Mouse (Mus musculus): ENCODE results near the gene Cdc34b. TPM values are rescaled to one million over a fixed set of nuclear protein-coding genes. Genes with fewer than 3 reads are reported as not detected.

Gene Cdc34b
- 0.11 TPM in 1 of 2 replicates, not detected in the other for polyA plus RNA-seq (2015; fragmentation: Nextera tagmentation; extraction: Ambion mirVana)

DNA sequence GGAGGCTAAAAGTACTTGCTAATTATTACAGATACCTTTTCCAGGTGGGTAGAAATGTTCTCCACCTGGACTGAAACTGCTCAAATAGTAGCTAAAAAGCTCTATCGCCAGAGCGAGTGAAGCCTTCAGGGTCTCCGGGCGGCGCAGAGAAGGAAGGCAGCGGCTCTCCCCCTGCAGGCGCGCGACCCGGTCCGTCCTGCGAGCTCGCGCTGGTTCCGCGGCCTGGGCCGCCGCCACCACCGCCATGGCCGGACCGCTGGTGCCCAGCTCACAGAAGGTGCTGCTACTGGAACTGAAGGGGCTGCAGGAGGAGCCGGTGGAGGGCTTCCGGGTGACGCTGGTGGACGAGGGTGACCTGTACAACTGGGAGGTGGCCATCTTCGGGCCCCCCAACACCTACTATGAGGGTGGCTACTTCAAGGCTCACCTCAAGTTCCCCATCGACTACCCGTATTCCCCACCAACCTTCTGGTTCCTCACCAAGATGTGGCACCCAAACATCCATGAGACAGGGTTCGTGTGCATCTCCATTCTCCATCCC, at the start of gene Cdc34b:
Cdc34b (plus strand) TSS at position 51 of the 541 bp plus-strand sequence.

DNA sequence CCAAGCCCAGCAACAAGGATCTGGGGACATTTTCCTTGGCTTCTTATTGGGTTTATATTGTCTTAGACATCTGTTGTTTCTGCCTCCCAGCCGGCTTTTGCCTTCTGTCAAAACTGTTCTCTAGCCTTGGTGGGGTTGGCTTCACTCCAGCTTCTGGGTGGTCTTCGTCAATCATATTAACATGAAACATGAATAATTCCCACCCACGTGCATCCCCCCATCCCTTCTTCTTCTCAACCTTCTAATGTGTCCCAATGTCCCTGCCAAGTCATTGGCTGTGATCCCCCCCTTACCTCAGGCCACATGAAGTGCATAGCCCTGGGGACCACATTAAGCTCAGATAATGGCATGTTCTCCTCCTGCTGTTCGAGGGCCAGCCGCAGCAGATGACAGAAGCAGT, 37.1 kb upstream of the Cdc34b start, which contains the start of gene Gm11541:
Gm11541 (minus strand) TSS at position 28 of the 400 bp plus-strand sequence.

DNA sequence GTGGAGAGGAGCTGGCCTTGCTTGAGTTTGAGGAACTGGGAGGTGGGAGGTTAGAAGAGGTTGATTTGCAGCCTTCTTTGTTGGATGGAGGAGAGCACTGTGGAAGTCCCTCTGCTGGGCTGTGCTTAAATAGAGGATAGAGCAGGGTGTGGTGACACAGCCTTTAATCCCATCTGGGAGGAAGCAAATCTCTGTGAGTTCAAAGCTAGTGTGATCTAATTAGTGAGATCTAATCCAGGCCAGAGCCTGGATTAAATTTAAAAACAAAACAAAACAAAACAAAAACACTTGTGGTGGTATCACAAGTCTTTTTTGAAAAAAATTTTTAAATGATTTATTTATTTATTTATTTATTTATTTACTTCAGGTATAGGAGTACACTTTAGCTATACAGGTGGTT, 41.0 kb downstream of the Cdc34b start, which contains the start of gene Tmem92:
Tmem92 (minus strand) TSS at position 101 of the 400 bp plus-strand sequence.

Other genes starting within 250 kb of the Cdc34b start
- gene Epn3, start 241.8 kb upstream of the Cdc34b start, polyA plus RNA-seq (2015; fragmentation: Nextera tagmentation; extraction: Ambion mirVana) = 6.0 and 12.5 TPM in 2 replicates
- gene Mycbpap, start 220.0 kb upstream of the Cdc34b start, polyA plus RNA-seq (2015; fragmentation: Nextera tagmentation; extraction: Ambion mirVana) = 1.7 and 2.1 TPM in 2 replicates
- gene Rsad1, start 192.5 kb upstream of the Cdc34b start, polyA plus RNA-seq (2015; fragmentation: Nextera tagmentation; extraction: Ambion mirVana) = 2.9 and 4.0 TPM in 2 replicates
- gene Chad, start 176.7 kb upstream of the Cdc34b start, polyA plus RNA-seq (2015; fragmentation: Nextera tagmentation; extraction: Ambion mirVana) = 0.27 and 0.63 TPM in 2 replicates
- gene Acsf2, start 139.9 kb upstream of the Cdc34b start, polyA plus RNA-seq (2015; fragmentation: Nextera tagmentation; extraction: Ambion mirVana) = 5.8 and 14.8 TPM in 2 replicates
- 56.7 and 86.4 TPM in 2 replicates for gene Lrrc59, start 112.0 kb upstream of the Cdc34b start, polyA plus RNA-seq (2015; fragmentation: Nextera tagmentation; extraction: Ambion mirVana)
- gene Mrpl27, start 88.0 kb upstream of the Cdc34b start, polyA plus RNA-seq (2015; fragmentation: Nextera tagmentation; extraction: Ambion mirVana) = 200 and 258 TPM in 2 replicates
- 3.0 and 3.4 TPM in 2 replicates for gene Eme1, start 87.8 kb upstream of the Cdc34b start, polyA plus RNA-seq (2015; fragmentation: Nextera tagmentation; extraction: Ambion mirVana)
- 16.6 and 17.5 TPM in 2 replicates for gene Xylt2, start 64.3 kb upstream of the Cdc34b start, polyA plus RNA-seq (2015; fragmentation: Nextera tagmentation; extraction: Ambion mirVana)
- 0.30 and 1.1 TPM in 2 replicates for gene Gm11541, start 37.3 kb upstream of the Cdc34b start, polyA plus RNA-seq (2015; fragmentation: Nextera tagmentation; extraction: Ambion mirVana)
- gene Tmem92, start 40.9 kb downstream of the Cdc34b start, polyA plus RNA-seq (2015; fragmentation: Nextera tagmentation; extraction: Ambion mirVana) = not detected in 2 replicates
- 648 and 745 TPM in 2 replicates for gene Col1a1, start 194.4 kb downstream of the Cdc34b start, polyA plus RNA-seq (2015; fragmentation: Nextera tagmentation; extraction: Ambion mirVana)
- not detected in 2 replicates for gene Hils1, start 225.8 kb downstream of the Cdc34b start, polyA plus RNA-seq (2015; fragmentation: Nextera tagmentation; extraction: Ambion mirVana)
- 0.46 and 1.4 TPM in 2 replicates for gene Sgca, start 234.5 kb downstream of the Cdc34b start, polyA plus RNA-seq (2015; fragmentation: Nextera tagmentation; extraction: Ambion mirVana)
- 8.7 and 10.2 TPM in 2 replicates for gene Ppp1r9b, start 249.3 kb downstream of the Cdc34b start, polyA plus RNA-seq (2015; fragmentation: Nextera tagmentation; extraction: Ambion mirVana)

Data from adrenal gland, postnatal 0 days (tissue).